Mouse (Mus musculus) small intestine, adult 2 months (tissue): ENCODE data around the gene Btbd35f24.
"Not testable (repeated sequence)": the region's sequence is repeated elsewhere in the genome, so short reads cannot be mapped to it uniquely, and the experiment has no call there.

Source experiments
- CTCF ChIP-seq: fragments of 200-500 bp; IDR thresholded peaks from 2 replicates; pipeline ENCODE4 v1.5.1; 2012; ENCODE audit warnings: low read depth, mild to moderate bottlenecking, control low read depth, inconsistent platforms, low read length, moderate library complexity, mixed read lengths; ENCODE audit not compliant: insufficient replicate concordance, insufficient read length; ENCODE audit errors: extremely low read depth
- POLR2A ChIP-seq: fragments of 200-500 bp; IDR thresholded peaks from 2 replicates; pipeline ENCODE4 v1.6.1; 2012; ENCODE audit warnings: low read depth, mild to moderate bottlenecking, control low read depth, inconsistent platforms, low read length, moderate library complexity

DNA sequence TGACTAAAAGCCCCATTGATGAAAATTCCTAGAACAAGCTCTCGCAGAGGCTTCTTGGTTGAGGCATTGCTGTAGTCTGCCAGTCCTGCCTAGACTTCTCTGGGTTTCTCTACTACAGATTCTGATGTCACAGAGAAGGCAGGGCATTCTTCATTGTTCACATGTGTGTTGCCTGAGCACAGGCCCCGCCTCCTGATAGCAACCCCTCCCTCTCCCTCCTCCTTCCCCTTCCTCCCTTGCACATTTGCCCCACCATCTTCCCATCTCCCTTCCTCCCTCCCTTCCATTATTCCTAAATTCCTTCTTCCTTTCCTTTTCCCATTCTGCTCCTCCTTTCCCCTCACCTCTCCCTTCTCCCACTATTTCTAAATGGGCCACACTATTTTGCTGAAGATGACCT, at the start of gene Btbd35f24:
- TF ChIP-seq CTCF, POLR2A: not testable (repeated sequence)
